Mouse (Mus musculus) MEL (cell line): ENCODE measurements around the gene OR5BS1P. TPM values are rescaled to one million over a fixed set of nuclear protein-coding genes. Genes with fewer than 3 reads are reported as not detected.

Source experiments
- DNase-seq: peaks from one replicate; pipeline ENCODE4 v3.0.0; 2011; ENCODE audit warnings: low read depth, low spot score
- H3K27ac ChIP-seq: 2 replicates; pipeline ENCODE4 v1.5.1; 2012; ENCODE audit warnings: low read depth, mild to moderate bottlenecking, control low read depth, low read length, moderate library complexity; ENCODE audit not compliant: control insufficient read depth
- H3K27me3 ChIP-seq, 2 experiments: fragments of 150-350 bp in 1 of 2; sonication (generic) in 1 of 2; 2 replicates each; pipeline ENCODE4 v1.6.1; 2012; ENCODE audit warnings: low read length in 2 of 2, mild to moderate bottlenecking in 2 of 2, improper control_type of control experiment in 1 of 2, moderate library complexity in 1 of 2; ENCODE audit not compliant: insufficient read depth in 2 of 2, control insufficient read depth in 1 of 2
- H3K36me3 ChIP-seq, 2 experiments: 2 replicates each; pipeline ENCODE4 v1.6.1; 2012 to 2014; ENCODE audit warnings: low read length in 2 of 2, improper control_type of control experiment in 1 of 2, inconsistent platforms in 1 of 2, mild to moderate bottlenecking in 1 of 2; ENCODE audit not compliant: insufficient read depth in 2 of 2, control insufficient read depth in 1 of 2
- H3K4me1 ChIP-seq, 2 experiments: fragments of 150-350 bp in 1 of 2; sonication (generic) in 1 of 2; 2 replicates each; pipeline ENCODE4 v1.6.1; 2012; ENCODE audit warnings: low read length in 2 of 2, improper control_type of control experiment in 1 of 2, mild to moderate bottlenecking in 1 of 2; ENCODE audit not compliant: insufficient read depth in 2 of 2, control insufficient read depth in 1 of 2
- H3K4me3 ChIP-seq, 2 experiments: fragments of 150-350 bp in 1 of 2; sonication (generic) in 1 of 2; 2 replicates each; pipeline ENCODE4 v1.5.1; 2012; ENCODE audit warnings: low read depth in 2 of 2, low read length in 2 of 2, mild to moderate bottlenecking in 2 of 2, moderate library complexity in 2 of 2, control low read depth in 1 of 2, improper control_type of control experiment in 1 of 2; ENCODE audit not compliant: control insufficient read depth in 1 of 2, insufficient read depth in 1 of 2
- H3K79me2 ChIP-seq: 2 replicates; pipeline ENCODE4 v1.6.1; 2012; ENCODE audit warnings: mild to moderate bottlenecking, low read length, moderate library complexity; ENCODE audit not compliant: control insufficient read depth, poor library complexity, insufficient read depth
- H3K9ac ChIP-seq: 2 replicates; pipeline ENCODE4 v1.6.1; 2012; ENCODE audit warnings: low read depth, mild to moderate bottlenecking, control low read depth, low read length, moderate library complexity; ENCODE audit not compliant: control insufficient read depth, poor library complexity, severe bottlenecking
- H3K9me3 ChIP-seq: fragments of 150-350 bp; sonication (generic); replicated peaks from 2 replicates; pipeline ENCODE4 v1.6.1; 2012; ENCODE audit warnings: mild to moderate bottlenecking, low read length, improper control_type of control experiment, moderate library complexity; ENCODE audit not compliant: insufficient read depth
- BHLHE40 ChIP-seq: IDR thresholded peaks from 2 replicates; pipeline ENCODE4 v1.6.1; 2012; ENCODE audit warnings: low read depth, mild to moderate bottlenecking, inconsistent platforms, low read length, improper control_type of control experiment, borderline replicate concordance
- CHD1 ChIP-seq: IDR thresholded peaks from 2 replicates; pipeline ENCODE4 v1.6.1; 2012; ENCODE audit warnings: low read depth, mild to moderate bottlenecking, inconsistent platforms, low read length, improper control_type of control experiment
- E2F4 ChIP-seq: IDR thresholded peaks from 2 replicates; pipeline ENCODE4 v1.6.1; 2011; ENCODE audit warnings: low read depth, low read length, improper control_type of control experiment, borderline replicate concordance
- ELF1 ChIP-seq: IDR thresholded peaks from 2 replicates; pipeline ENCODE4 v1.6.1; 2014; ENCODE audit warnings: low read depth, mild to moderate bottlenecking, inconsistent platforms, low read length, improper control_type of control experiment, moderate library complexity
- EP300 ChIP-seq, 2 experiments: IDR thresholded peaks; 2 replicates each; pipeline ENCODE4 v1.6.1; 2011; ENCODE audit warnings: improper control_type of control experiment in 2 of 2, low read length in 2 of 2, low read depth in 1 of 2, mild to moderate bottlenecking in 1 of 2
- ETS1 ChIP-seq: IDR thresholded peaks from 2 replicates; pipeline ENCODE4 v1.6.1; 2012; ENCODE audit warnings: low read depth, mild to moderate bottlenecking, inconsistent platforms, low read length, improper control_type of control experiment, moderate library complexity
- HCFC1 ChIP-seq: IDR thresholded peaks from 2 replicates; pipeline ENCODE4 v1.6.1; 2012; ENCODE audit warnings: low read depth, mild to moderate bottlenecking, inconsistent platforms, low read length, improper control_type of control experiment, moderate library complexity
- MAFK ChIP-seq: IDR thresholded peaks from 2 replicates; pipeline ENCODE4 v1.6.1; 2011; ENCODE audit warnings: low read depth, mild to moderate bottlenecking, low read length, improper control_type of control experiment, borderline replicate concordance
- MAX ChIP-seq: IDR thresholded peaks from 2 replicates; pipeline ENCODE4 v1.6.1; 2011; ENCODE audit warnings: low read length, improper control_type of control experiment
- MAZ ChIP-seq: IDR thresholded peaks from 2 replicates; pipeline ENCODE4 v1.6.1; 2012; ENCODE audit warnings: low read depth, mild to moderate bottlenecking, inconsistent platforms, low read length, improper control_type of control experiment
- MXI1 ChIP-seq: IDR thresholded peaks from 2 replicates; pipeline ENCODE4 v1.6.1; 2011; ENCODE audit warnings: mild to moderate bottlenecking, low read depth, low read length, improper control_type of control experiment
- MYB ChIP-seq: IDR thresholded peaks from 2 replicates; pipeline ENCODE4 v1.6.1; 2011; ENCODE audit warnings: mild to moderate bottlenecking, low read depth, low read length, improper control_type of control experiment
- MYC ChIP-seq: IDR thresholded peaks from 2 replicates; pipeline ENCODE4 v1.6.1; 2011; ENCODE audit warnings: low read depth, mild to moderate bottlenecking, low read length, improper control_type of control experiment, moderate library complexity
- NELFE ChIP-seq: IDR thresholded peaks from 2 replicates; pipeline ENCODE4 v1.6.1; 2011; ENCODE audit warnings: low read depth, low read length, improper control_type of control experiment
- NRF1 ChIP-seq: IDR thresholded peaks from 2 replicates; pipeline ENCODE4 v1.6.1; 2014; ENCODE audit warnings: low read depth, mild to moderate bottlenecking, inconsistent platforms, low read length, improper control_type of control experiment, moderate library complexity; ENCODE audit not compliant: poor library complexity, insufficient read depth, severe bottlenecking
- POLR2A ChIP-seq, 2 experiments: IDR thresholded peaks; 2 replicates each; pipeline ENCODE4 v1.6.1; 2011 to 2012; ENCODE audit warnings: low read length in 2 of 2, mild to moderate bottlenecking in 2 of 2, control low read depth in 1 of 2, improper control_type of control experiment in 1 of 2, low read depth in 1 of 2, moderate library complexity in 1 of 2; ENCODE audit not compliant: control insufficient read depth in 1 of 2, insufficient read depth in 1 of 2, poor library complexity in 1 of 2
- POLR2AphosphoS2 ChIP-seq: IDR thresholded peaks from 2 replicates; pipeline ENCODE4 v1.6.1; 2011; ENCODE audit warnings: low read length, improper control_type of control experiment
- POLR2AphosphoS5 ChIP-seq: IDR thresholded peaks from 2 replicates; pipeline ENCODE4 v1.6.1; 2012; ENCODE audit warnings: low read depth, borderline replicate concordance, mild to moderate bottlenecking, inconsistent platforms, low read length, moderate library complexity, mixed read lengths
- RAD21 ChIP-seq: IDR thresholded peaks from 2 replicates; pipeline ENCODE4 v1.6.1; 2011; ENCODE audit warnings: mild to moderate bottlenecking, low read depth, low read length, improper control_type of control experiment
- RCOR1 ChIP-seq: IDR thresholded peaks from 2 replicates; pipeline ENCODE4 v1.6.1; 2012; ENCODE audit warnings: low read depth, mild to moderate bottlenecking, inconsistent platforms, low read length, improper control_type of control experiment
- SMC3 ChIP-seq: IDR thresholded peaks from 2 replicates; pipeline ENCODE4 v1.6.1; 2011; ENCODE audit warnings: low read depth, low read length, improper control_type of control experiment
- TAL1 ChIP-seq: IDR thresholded peaks from 2 replicates; pipeline ENCODE4 v1.6.1; 2012; ENCODE audit warnings: mild to moderate bottlenecking, inconsistent platforms, low read length, moderate library complexity, mixed read lengths
- TBP ChIP-seq: IDR thresholded peaks from 2 replicates; pipeline ENCODE4 v1.8.0; 2011; ENCODE audit warnings: low read depth, low read length, improper control_type of control experiment
- TCF12 ChIP-seq: IDR thresholded peaks from 2 replicates; pipeline ENCODE4 v1.6.1; 2014; ENCODE audit warnings: low read depth, mild to moderate bottlenecking, inconsistent platforms, low read length, improper control_type of control experiment, moderate library complexity
- UBTF ChIP-seq: IDR thresholded peaks from 2 replicates; pipeline ENCODE4 v1.6.1; 2012; ENCODE audit warnings: low read depth, mild to moderate bottlenecking, inconsistent platforms, low read length, improper control_type of control experiment, moderate library complexity, borderline replicate concordance; ENCODE audit not compliant: insufficient read depth
- USF1 ChIP-seq: IDR thresholded peaks from 2 replicates; pipeline ENCODE4 v1.6.1; 2014; ENCODE audit warnings: low read depth, mild to moderate bottlenecking, inconsistent platforms, low read length, improper control_type of control experiment, moderate library complexity
- USF2 ChIP-seq, 2 experiments: IDR thresholded peaks; 2 replicates each; pipeline ENCODE4 v1.6.1; 2011 to 2012; ENCODE audit warnings: improper control_type of control experiment in 2 of 2, low read length in 2 of 2, borderline replicate concordance in 1 of 2, inconsistent platforms in 1 of 2, low read depth in 1 of 2, mild to moderate bottlenecking in 1 of 2; ENCODE audit not compliant: insufficient read depth in 1 of 2
- ZC3H11A ChIP-seq: IDR thresholded peaks from 2 replicates; pipeline ENCODE4 v1.6.1; 2012; ENCODE audit warnings: low read depth, mild to moderate bottlenecking, inconsistent platforms, low read length, improper control_type of control experiment
- ZKSCAN1 ChIP-seq: IDR thresholded peaks from 2 replicates; pipeline ENCODE4 v1.6.1; 2012; ENCODE audit warnings: low read depth, mild to moderate bottlenecking, inconsistent platforms, low read length, improper control_type of control experiment, moderate library complexity
- ZMIZ1 ChIP-seq: IDR thresholded peaks from 2 replicates; pipeline ENCODE4 v1.6.1; 2012; ENCODE audit warnings: low read depth, mild to moderate bottlenecking, inconsistent platforms, low read length, improper control_type of control experiment, moderate library complexity
- ZNF384 ChIP-seq: IDR thresholded peaks from 2 replicates; pipeline ENCODE4 v1.6.1; 2012; ENCODE audit warnings: low read depth, mild to moderate bottlenecking, inconsistent platforms, low read length, improper control_type of control experiment
- polyA plus RNA-seq, 2 experiments: library from polyadenylated mRNA; stranded (reverse) in 1 of 2; unstranded in 1 of 2; fragments of >175 nt in 1 of 2; fragments of >200 nt in 1 of 2; gene quantifications; 2 replicates each; pipeline versions ENCODE4 v1.2.1 to v1.2.4; 2012; ENCODE audit warnings: low replicate concordance in 2 of 2, low read depth in 1 of 2; ENCODE audit not compliant: insufficient read length in 2 of 2, insufficient read depth in 1 of 2, missing spikeins in 1 of 2
- total RNA-seq: library from RNA; depleted of rRNA; stranded (reverse); fragments of 300-350 nt; gene quantifications from 2 replicates; pipeline ENCODE4 v1.2.3, GENCODE M21; 2012

The OR5BS1P gene
- total and polyA plus RNA-seq, 3 experiments, result 0.04 TPM; not detected in 2

DNA sequence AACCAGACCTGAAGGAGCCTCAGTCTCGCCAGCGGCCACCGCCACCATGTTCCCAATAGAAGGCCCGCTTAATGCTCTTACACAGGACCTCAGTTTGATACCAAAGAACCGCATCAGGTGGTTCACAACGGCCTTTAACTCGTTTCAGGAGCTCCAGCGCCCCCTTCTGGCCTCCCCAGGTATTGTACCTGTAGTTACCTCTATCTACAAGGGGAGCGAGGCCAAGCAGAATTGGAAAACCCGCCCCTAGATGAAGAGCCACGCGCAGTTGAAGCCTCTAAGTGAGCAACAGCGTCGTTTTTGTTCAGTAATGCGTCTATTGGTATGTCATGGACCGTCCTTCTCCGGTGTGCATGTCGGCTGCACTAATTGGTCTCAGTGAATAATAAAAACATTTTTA lies 34.8 kb downstream of the OR5BS1P start (continued):
- TF ChIP-seq RCOR1 (0 out of 2 replicates have a peak, but pooled peaks have one; percentile 26), ETS1 (peak; percentile 26; the same call in 1 of the 2 replicates), TAL1 (no peak), POLR2AphosphoS2 (no peak), MAFK (no peak), MXI1 (peak; percentile 60), MAZ (peak; percentile 51; the same call in 1 of the 2 replicates), ELF1 (0 out of 2 replicates have a peak, but pooled peaks have one; percentile 42), TBP (0 out of 2 replicates have a peak, but pooled peaks have one; percentile 45), EP300 (IDR thresholded peaks at IDR 0.05; ENCODE audit: low read depth in 1 of 2, low read length in 2 of 2) (no peak)

DNA sequence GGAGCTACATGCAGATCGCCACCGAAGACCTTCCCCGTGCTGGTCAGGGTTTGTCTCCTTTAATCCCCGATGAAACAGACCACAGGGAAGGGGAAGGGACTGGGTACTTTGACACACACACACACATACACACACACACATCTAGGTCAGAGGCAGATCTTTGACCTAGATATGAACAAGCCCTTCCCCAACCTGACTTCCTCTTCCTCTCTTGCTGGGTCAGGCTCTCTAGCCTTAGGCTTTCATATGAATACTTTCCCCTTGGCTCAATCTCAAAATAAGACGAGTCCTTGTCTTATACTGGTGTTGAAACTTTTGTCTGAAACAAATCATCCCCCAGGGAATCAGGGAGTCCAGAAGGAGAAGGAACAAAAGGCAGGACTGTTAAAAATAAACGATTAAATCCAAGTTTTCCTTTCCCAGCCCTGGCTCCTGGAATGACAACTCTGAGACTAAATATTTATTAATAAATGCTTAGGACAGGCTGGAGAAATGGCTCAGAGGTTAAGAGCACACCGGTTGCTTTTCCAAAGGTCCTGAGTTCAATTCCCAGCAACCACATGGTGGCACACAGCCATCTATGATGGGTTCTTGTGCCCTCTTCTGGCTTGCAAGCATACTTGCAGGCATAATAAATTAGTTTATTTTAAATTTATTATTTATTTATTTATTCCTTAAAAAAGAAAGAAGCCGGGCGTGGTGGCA lies 36.7 kb downstream of the OR5BS1P start:
- Histone ChIP-seq H3K27me3 (peaks cover 3% of the 10 kb centered on the region in 2 experiments), H3K4me1 (peaks cover 9 to 19% of the 10 kb centered on the region in 2 experiments), H3K9me3 (no peaks in the 10 kb centered on the region), H3K27ac (peak overlapping the region; percentile 41), H3K36me3 (peaks cover 0 to 13% of the 10 kb centered on the region in 2 experiments; a peak in 2 of 4 replicates), H3K79me2 (no peaks in the 10 kb centered on the region; the same call in 1 of the 2 replicates), H3K4me3 (peak overlapping the region; percentile 49 to 55), H3K9ac (peak overlapping the region; percentile 49)
- peak; percentile 85 for DNase-seq
- TF ChIP-seq UBTF, result no peak
- TF ChIP-seq NRF1, result no peak
- TF ChIP-seq USF2 (IDR thresholded peaks at IDR 0.05; ENCODE audit: borderline replicate concordance in 1 of 2, insufficient read depth in 1 of 2, low read depth in 1 of 2, low read length in 2 of 2), result no peak
- TF ChIP-seq E2F4, result no peak
- 0 out of 2 replicates have a peak, but pooled peaks have one; percentile 24 for TF ChIP-seq USF1
- peak; percentile 79 for TF ChIP-seq MYC
- peak; percentile 38 for TF ChIP-seq RAD21
- no peak for TF ChIP-seq BHLHE40
- peak; percentile 50; the same call in 1 of the 2 replicates for TF ChIP-seq HCFC1
- TF ChIP-seq ZC3H11A, result peak; percentile 44; the same call in 1 of the 2 replicates
- TF ChIP-seq ETS1, result peak; percentile 76
- no peak for TF ChIP-seq ZKSCAN1
- TF ChIP-seq POLR2A (IDR thresholded peaks at IDR 0.05; ENCODE audit: control insufficient read depth in 1 of 2, insufficient read depth in 1 of 2, low read depth in 1 of 2, low read length in 2 of 2, poor library complexity in 1 of 2), result peak in 1 of 2 experiments; percentile 39; a peak in 2 of 4 replicates
- no peak for TF ChIP-seq ZMIZ1
- TF ChIP-seq TAL1, result no peak
- peak; percentile 43 for TF ChIP-seq NELFE
- no peak for TF ChIP-seq MYB
- TF ChIP-seq MXI1, result peak; percentile 55; the same call in 1 of the 2 replicates
- peak; percentile 74 for TF ChIP-seq RCOR1
- peak; percentile 62 for TF ChIP-seq TBP
- peak; percentile 28; the same call in 1 of the 2 replicates for TF ChIP-seq TCF12
- TF ChIP-seq POLR2AphosphoS5, result no peak
- no peak for TF ChIP-seq MAX
- peak; percentile 81 for TF ChIP-seq ELF1
- no peak for TF ChIP-seq CHD1
- TF ChIP-seq MAFK, result no peak
- TF ChIP-seq MAZ, result no peak; the same call in 1 of the 2 replicates
- peak; percentile 30 for TF ChIP-seq SMC3
- no peak for TF ChIP-seq ZNF384
